15 mouse cellular contexts compared by ENCODE assay signal in the genomic region with DNA sequence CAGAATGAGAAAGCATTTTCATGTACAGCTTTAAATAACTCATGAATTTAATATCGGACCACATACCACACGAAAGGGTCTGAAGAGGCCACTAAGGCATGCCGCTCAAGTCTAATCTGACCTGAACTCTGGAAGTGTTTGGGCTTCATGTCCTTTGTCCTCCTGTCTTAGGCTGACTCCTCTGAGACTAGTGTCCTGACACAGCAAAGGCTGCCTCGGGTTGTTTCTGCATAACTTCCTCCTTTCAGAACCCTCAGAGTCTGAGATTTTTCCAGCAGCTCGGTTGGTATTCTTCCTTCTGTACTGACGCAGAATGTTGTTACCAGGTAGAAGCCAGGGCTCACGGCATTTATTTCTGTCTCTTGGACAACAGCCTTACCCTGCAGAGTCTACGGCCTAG. TPM values are rescaled to one million over a fixed set of nuclear protein-coding genes. Genes with fewer than 3 reads are reported as not detected.
DNase-seq lines count a peak whose midpoint lies in the region; ATAC-seq and TF ChIP-seq lines count a peak whose summit lies in the region.
"Had no signal": no experiment of that assay in that cellular context is flagged by ENCODE, and none has a peak within 500 bp of the region (broad histone marks: within the 10 kb centered on the region; RNA-seq: fewer than 3 reads in every experiment).

No protein-coding gene starts in this region.

- 43% methylated on average over 8 of the region's 8 CpGs for WGBS in heart, embryonic 15.5 days
- 21% methylated on average over 8 of the region's 8 CpGs for WGBS in thymus, adult 2 months
- WGBS in macrophage (ENCODE audit: missing documents) = 15% methylated on average over 8 of the region's 8 CpGs
- 70% methylated on average over 8 of the region's 8 CpGs for WGBS in intestine, embryonic 15.5 days

- H3K27ac ChIP-seq in heart, embryonic 15.5 days = peak overlapping the region; percentile 11; the same call in 1 of the 2 replicates
- H3K27ac ChIP-seq in thymus, adult 2 months (ENCODE audit: control insufficient read depth, insufficient read depth, low read length) = peak overlapping the region; percentile 79
- peak overlapping the region; percentile 91 for H3K27ac ChIP-seq in macrophage
- H3K27ac ChIP-seq in intestine, embryonic 15.5 days = no peak overlapping the region
- H3K27ac ChIP-seq: embryonic facial prominence, embryonic 12.5 days; heart, adult 2 months; limb, embryonic 10.5 days; midbrain, embryonic 10.5 days; neural tube, embryonic 12.5 days had no signal

- peaks cover 19% of the 10 kb centered on the region for H3K4me1 ChIP-seq in heart, embryonic 15.5 days (replicated peaks)
- peaks cover 65% of the 10 kb centered on the region for H3K4me1 ChIP-seq in thymus, adult 2 months (replicated peaks; ENCODE audit: control insufficient read depth, insufficient read depth, low read length)
- peaks cover 9% of the 10 kb centered on the region for H3K4me1 ChIP-seq in intestine, embryonic 15.5 days (replicated peaks)
- H3K4me1 ChIP-seq: embryonic facial prominence, embryonic 12.5 days; limb, embryonic 10.5 days; midbrain, embryonic 10.5 days; neural tube, embryonic 12.5 days had no signal

- no peaks in the 10 kb centered on the region for H3K9me3 ChIP-seq in heart, embryonic 15.5 days (replicated peaks)
- H3K9me3 ChIP-seq in intestine, embryonic 15.5 days = no peaks in the 10 kb centered on the region
- H3K9me3 ChIP-seq: embryonic facial prominence, embryonic 12.5 days; limb, embryonic 10.5 days; midbrain, embryonic 10.5 days; neural tube, embryonic 12.5 days had no signal

- no peak for TF ChIP-seq POLR2A in thymus, adult 2 months (IDR thresholded peaks at IDR 0.05; ENCODE audit: control insufficient read depth, extremely low read depth, insufficient read depth, low read length, poor library complexity)

- no peak for TF ChIP-seq CTCF in thymus, adult 2 months (IDR thresholded peaks at IDR 0.05; ENCODE audit: borderline replicate concordance, control insufficient read depth, extremely low read depth, insufficient read depth, low read length, poor library complexity)

- DNase-seq in heart, adult 8-10 months (ENCODE audit: low spot score) = no peak
- DNase-seq in thymus, adult 2 months = peak; percentile 40
- no peak for DNase-seq in thymus, postnatal 10 days (ENCODE audit: low spot score in 2 of 2)
- peak; percentile 51 for DNase-seq in thymus, postnatal 4 days
- DNase-seq in MN1 (ENCODE audit: low spot score) = no peak
- DNase-seq: right cerebral cortex, postnatal 14 days had no signal

- H3K4me3 ChIP-seq in heart, embryonic 15.5 days = no peak overlapping the region
- H3K4me3 ChIP-seq in thymus, adult 2 months (ENCODE audit: control insufficient read depth, insufficient read depth, low read length) = no peak overlapping the region
- no peak overlapping the region for H3K4me3 ChIP-seq in macrophage (ENCODE audit: inconsistent target)
- H3K4me3 ChIP-seq in intestine, embryonic 15.5 days (replicated peaks) = no peak overlapping the region
- H3K4me3 ChIP-seq: embryonic facial prominence, embryonic 12.5 days; heart, adult 2 months; limb, embryonic 10.5 days; midbrain, embryonic 10.5 days; neural tube, embryonic 12.5 days had no signal

- H3K27me3 ChIP-seq in heart, embryonic 15.5 days = no peaks in the 10 kb centered on the region
- H3K27me3 ChIP-seq in thymus, adult 2 months (ENCODE audit: control insufficient read depth, insufficient read depth, low read length) = no peaks in the 10 kb centered on the region
- no peaks in the 10 kb centered on the region for H3K27me3 ChIP-seq in intestine, embryonic 15.5 days (replicated peaks)
- H3K27me3 ChIP-seq: embryonic facial prominence, embryonic 12.5 days; neural tube, embryonic 12.5 days had no signal

- H3K4me2 ChIP-seq in heart, embryonic 15.5 days = no peak overlapping the region
- H3K4me2 ChIP-seq in intestine, embryonic 15.5 days (replicated peaks) = no peak overlapping the region
- H3K4me2 ChIP-seq: embryonic facial prominence, embryonic 12.5 days; neural tube, embryonic 12.5 days had no signal

- H3K79me2 ChIP-seq in macrophage (ENCODE audit: inconsistent target) = peaks cover 31% of the 10 kb centered on the region; the same call in 1 of the 2 replicates

- ATAC-seq in heart, embryonic 15.5 days (replicated peaks; ENCODE audit: insufficient number of reproducible peaks, insufficient read depth, low FRiP score, low read depth) = no peak
- ATAC-seq in intestine, embryonic 15.5 days = no peak
- ATAC-seq: forebrain, embryonic 14.5 days had no signal

- H3K36me3 ChIP-seq in heart, embryonic 15.5 days = no peaks in the 10 kb centered on the region
- H3K36me3 ChIP-seq in thymus, adult 2 months (ENCODE audit: control insufficient read depth, insufficient read depth, low read length) = no peaks in the 10 kb centered on the region
- no peaks in the 10 kb centered on the region for H3K36me3 ChIP-seq in macrophage (ENCODE audit: inconsistent target)
- H3K36me3 ChIP-seq in intestine, embryonic 15.5 days = 0 out of 2 replicates have a peak, but pooled peaks cover 4% of the 10 kb centered on the region
- H3K36me3 ChIP-seq: embryonic facial prominence, embryonic 12.5 days; limb, embryonic 10.5 days; midbrain, embryonic 10.5 days; neural tube, embryonic 12.5 days had no signal

- H3K9ac ChIP-seq in heart, embryonic 15.5 days = no peak overlapping the region
- H3K9ac ChIP-seq in intestine, embryonic 15.5 days = no peak overlapping the region
- H3K9ac ChIP-seq: embryonic facial prominence, embryonic 12.5 days; neural tube, embryonic 12.5 days had no signal

RNA-seq across cellular contexts. Expression of a gene that starts 44.1 kb away (rescaled TPM):
- 77.2 and 81.4 TPM in 2 replicates for polyA plus RNA-seq in heart, embryonic 15.5 days (2015; fragmentation: Nextera tagmentation; extraction: Ambion mirVana)
- total RNA-seq in heart, adult 8-10 months (2022) = 10 to 100 TPM; 24.8 to 29.3 (median 28.3) TPM
- polyA plus RNA-seq in thymus, adult 2 months (2012; rRNA removed) = 40.7 and 49.1 TPM in 2 replicates
- total RNA-seq in macrophage (2018; cell fraction: chromatin; rRNA removed) = 10 to 100 TPM; 15.0 to 56.2 (median 35.4) TPM
- 10 to 100 TPM; 42.6 to 67.6 (median 58.4) TPM for total RNA-seq in macrophage (2018; cell fraction: cytosol; rRNA removed)
- total RNA-seq in macrophage (2018; cell fraction: nucleus; rRNA removed) = 10 to 100 TPM; 30.4 to 72.7 (median 54.5) TPM
- polyA plus RNA-seq in macrophage (2018) = 36.9 to 85.7 TPM (median 64.5 TPM) in 3 replicates
- polyA plus RNA-seq in intestine, embryonic 15.5 days (2015; fragmentation: Nextera tagmentation; extraction: Ambion mirVana) = 129 and 134 TPM in 2 replicates

RNA-seq across cellular contexts. Expression of a gene that starts 44.1 kb away (rescaled TPM):
- polyA plus RNA-seq in heart, embryonic 15.5 days (2015; fragmentation: Nextera tagmentation; extraction: Ambion mirVana) = 54.0 and 59.2 TPM in 2 replicates
- total RNA-seq in heart, adult 8-10 months (2022) = 100 to 1,000 TPM in 3 of 4 experiments, 10 to 100 TPM in 1; 99.9 to 124 (median 112) TPM
- 56.3 and 61.3 TPM in 2 replicates for polyA plus RNA-seq in thymus, adult 2 months (2012; rRNA removed)
- 10 to 100 TPM in 20 of 26 experiments, 1 to 10 TPM in 6; 2.9 to 61.7 (median 24.6) TPM for total RNA-seq in macrophage (2018; cell fraction: chromatin; rRNA removed)
- 100 to 1,000 TPM in 14 of 26 experiments, 10 to 100 TPM in 12; 76.3 to 241 (median 141) TPM for total RNA-seq in macrophage (2018; cell fraction: cytosol; rRNA removed)
- 100 to 1,000 TPM in 11 of 26 experiments, 10 to 100 TPM in 15; 13.4 to 162 (median 73.2) TPM for total RNA-seq in macrophage (2018; cell fraction: nucleus; rRNA removed)
- polyA plus RNA-seq in macrophage (2018) = 65.7 to 107 TPM (median 99.8 TPM) in 3 replicates
- 54.5 and 56.8 TPM in 2 replicates for polyA plus RNA-seq in intestine, embryonic 15.5 days (2015; fragmentation: Nextera tagmentation; extraction: Ambion mirVana)

Comparison
In these comparisons a context has a peak if more than half of its experiments do, and no peak if none do; other contexts are left out.
1. DNase-seq: peak in thymus, adult 2 months (single experiment) and thymus, postnatal 4 days (single experiment); none in heart, adult 8-10 months (single experiment), thymus, postnatal 10 days (0 of 2) and MN1 (single experiment).